Mouse (Mus musculus) spleen, adult 12 weeks (tissue): ENCODE measurements around the gene Dip2a.
A peak's percentile ranks its signal among the peaks of the same experiment; 100 is the strongest.

Experiments used
- DNase-seq: peaks from one replicate; pipeline ENCODE4 v3.0.0; 2022; ENCODE audit warnings: low spot score

The Dip2a gene

DNA sequence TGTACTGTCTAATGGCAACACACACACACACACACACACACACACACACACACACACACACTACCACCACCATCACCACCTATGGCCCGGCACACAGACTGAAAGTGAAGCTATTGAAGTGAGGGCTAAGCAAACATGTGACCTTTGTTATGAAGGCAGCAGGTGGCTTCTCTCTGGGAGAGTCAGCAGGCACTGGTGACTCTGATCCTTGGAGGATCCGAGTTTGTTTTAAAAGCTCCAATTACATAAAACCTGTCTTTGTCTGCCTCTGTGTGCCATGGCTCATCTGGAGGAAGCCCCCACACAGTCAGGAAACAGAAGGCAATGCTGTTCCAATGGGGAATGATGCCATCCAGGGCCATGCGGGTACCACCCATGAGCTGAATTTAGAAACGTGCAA lies 98.5 kb downstream of the Dip2a start:
- no peak for DNase-seq

DNA sequence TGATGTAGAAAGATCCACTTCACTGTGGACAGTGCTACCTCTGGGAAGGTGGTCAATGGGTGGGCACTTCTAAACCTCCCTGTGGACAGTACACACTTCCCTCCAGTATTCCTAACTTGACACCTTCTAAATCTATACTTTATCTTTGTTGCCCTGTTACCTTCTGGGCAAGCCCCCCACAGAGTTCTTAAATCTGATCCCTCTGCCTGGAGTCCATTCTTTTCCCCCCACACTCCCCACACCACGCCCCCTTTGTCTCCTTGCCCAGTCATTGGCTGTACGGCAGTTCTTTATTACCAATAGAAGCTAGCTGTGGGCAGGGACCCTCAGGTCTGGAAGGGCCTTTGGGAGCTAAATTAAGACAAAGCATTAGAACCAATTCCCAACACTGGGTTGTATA lies 100.0 kb downstream of the Dip2a start:
- DNase-seq: no peak

DNA sequence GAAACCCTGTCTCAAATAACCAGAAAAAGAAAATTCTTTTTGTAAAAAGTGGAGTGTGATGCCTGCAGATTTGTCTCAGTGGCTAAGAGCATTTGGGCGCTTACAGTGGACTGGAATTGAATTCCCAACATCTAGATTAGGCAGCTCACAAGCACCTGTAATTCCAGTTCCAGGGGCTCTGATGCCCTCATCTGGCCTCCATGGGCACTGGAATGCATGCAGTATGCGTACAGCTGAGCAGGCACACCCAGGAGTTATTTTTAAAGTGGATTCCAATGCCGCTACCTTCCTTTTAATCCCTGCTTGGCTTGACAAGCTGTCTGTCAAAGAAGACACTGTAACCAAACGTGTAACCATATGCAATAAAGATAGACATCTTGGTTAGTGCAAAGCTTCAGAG lies 105.7 kb downstream of the Dip2a start:
- DNase-seq: no peak

DNA sequence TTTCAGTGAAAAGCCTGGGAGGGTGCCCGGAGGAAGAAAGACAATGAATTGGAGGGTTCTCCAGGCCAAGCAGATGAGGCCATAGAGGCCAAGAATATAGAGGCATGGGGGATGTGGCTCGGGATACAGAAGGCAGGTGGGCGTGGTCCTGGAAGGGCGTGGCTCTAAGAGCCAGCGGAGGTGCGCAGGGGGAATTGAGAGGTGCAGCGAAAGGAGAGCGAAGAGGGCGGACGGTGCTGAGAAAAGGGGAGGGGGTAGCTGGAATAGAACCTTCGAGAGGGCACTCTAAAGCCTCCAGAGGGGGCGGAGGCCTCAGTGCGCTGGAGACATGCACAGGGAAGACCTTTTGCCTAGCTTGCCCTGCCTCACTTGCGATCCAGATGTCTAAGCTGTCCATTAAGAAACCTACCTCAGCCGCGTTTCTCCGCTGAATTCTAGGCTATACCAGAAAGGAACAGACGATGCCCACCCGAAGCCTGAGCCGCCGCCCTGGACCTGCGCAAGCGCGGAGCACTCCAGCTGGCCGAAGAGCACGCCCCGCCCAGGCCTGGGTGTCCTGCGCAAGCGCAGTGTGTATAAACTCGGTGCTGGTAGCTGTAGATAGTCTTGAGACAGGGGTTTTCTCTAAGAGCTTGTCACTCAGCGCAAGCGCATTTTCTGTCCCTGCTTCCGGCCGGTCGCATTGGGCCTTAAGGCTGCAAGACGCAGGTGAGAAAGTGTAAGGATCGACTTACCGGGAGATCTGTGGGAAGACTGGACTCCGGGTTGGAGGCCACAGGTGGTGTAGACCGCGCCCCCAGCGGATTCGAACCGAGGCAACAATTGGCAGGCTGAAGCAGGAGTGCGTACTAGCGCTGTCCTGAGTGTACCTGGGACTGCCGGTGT lies 107.5 kb downstream of the Dip2a start, which contains the start of gene Prmt2:
TSS of gene Prmt2 (minus strand) at position 525 of the 885 bp plus-strand sequence.
- DNase-seq: peak; percentile 79

DNA sequence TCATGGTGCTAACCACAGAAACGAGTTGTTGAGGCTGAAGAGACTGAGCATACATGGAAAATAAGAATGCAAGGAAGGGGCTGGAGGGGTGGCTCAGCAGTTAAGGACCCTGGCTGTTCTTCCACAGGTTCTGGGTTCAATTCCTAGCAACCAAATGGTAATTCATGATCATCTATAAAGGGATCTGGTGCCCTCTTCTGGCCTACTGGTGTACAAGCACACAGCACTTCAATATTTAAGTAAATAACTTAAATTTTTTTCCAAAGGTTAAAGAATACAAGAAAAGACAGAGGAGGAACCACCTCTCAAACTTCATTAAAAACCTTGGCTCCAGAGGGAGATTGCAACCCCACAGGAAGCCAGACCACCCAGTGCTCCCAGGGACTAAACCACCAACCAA lies 115.5 kb downstream of the Dip2a start:
- DNase-seq: no peak

DNA sequence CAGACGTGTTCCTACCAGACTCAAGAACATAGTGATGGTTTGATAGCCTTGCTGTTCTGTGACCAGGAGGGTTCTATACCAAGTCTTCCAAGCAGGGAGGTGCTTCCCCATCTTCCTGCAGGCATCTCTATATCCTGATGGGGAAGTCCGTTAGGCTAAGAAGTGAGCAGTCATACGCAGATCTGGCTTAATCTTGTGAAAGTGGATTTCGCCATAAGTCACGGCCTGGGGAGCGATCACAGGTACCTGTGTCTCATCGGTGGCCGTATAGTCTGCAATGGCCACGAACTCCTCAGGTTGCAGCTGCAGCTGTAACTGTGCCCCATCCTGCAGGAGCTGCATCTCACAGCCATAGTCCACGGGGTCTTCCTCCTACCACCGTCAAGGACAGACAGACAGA lies 119.1 kb downstream of the Dip2a start:
- DNase-seq: no peak

DNA sequence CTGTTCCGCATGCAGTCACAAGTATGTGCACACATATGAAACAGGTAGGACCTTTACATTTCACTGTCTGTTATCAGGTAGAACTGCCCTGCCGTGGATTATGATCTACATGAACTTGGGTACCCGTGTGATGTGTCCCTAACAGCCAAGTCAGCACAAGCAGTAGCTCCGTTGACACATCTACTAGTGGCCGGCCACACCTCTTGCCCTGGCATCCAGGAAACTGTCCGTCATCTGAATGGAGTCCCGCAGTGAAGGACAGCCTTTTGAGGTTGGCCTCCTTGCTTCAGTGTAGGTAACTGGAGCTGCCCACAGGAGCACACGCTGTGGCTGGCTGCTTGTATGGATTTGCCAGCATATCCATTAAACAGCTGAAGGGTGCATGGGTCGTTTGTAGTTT lies 126.9 kb downstream of the Dip2a start:
- no peak for DNase-seq

DNA sequence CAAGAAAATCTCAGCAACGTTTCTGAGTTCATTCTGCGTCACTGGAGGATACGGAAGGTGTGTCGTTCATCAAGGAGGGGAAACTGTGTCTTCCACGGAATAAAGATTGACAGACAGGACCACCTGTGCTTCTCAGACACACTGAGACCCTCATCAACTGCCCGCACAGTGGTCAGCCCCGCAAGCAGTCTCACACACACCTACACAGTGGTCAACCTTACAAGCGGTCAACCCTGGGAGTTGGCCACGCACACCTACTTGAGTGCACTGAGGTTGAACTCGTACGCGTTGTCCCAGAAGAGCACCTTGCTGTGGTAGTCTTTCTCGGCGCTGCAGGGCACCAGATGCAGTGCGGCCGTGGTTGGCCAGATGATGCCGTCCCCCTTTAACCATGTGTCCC lies 128.0 kb downstream of the Dip2a start:
- no peak for DNase-seq

DNA sequence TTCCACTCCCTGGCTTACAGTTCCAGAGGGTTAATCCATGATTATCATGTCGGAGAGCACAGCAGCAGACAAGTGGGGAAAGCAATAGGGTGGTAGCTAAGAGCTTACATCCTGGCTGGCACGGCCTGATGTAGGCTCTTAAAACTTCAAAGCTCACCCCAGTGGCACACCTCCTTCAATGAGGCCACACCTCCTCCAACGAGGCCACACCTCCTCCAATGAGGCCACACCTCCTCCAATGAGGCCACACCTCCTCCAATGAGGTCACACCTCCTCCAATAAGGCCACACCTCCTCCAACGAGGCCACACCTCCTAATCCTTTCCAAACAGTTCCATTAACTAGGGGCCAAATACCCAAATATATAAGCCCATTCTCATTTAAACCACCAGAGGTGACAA lies 130.9 kb downstream of the Dip2a start:
- DNase-seq: no peak

DNA sequence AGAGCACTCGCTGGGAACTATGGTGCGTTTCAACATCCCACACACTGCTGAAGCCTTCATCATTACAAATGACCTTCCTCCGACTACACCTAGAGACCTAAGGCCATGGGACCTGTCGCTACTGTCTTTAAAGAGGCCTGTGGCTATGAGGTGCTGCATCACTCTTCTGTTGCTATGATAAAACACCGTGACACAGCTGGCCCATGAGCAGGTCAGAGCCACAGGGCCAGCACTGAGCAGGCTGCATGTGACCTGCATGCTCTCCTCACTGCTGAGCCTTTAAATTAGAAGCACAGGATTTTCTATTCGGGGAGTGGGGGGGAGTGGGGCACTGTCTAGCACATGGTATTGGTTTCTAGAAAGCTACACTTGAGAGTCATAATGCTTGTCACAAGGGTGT lies 133.0 kb downstream of the Dip2a start:
- DNase-seq: no peak

DNA sequence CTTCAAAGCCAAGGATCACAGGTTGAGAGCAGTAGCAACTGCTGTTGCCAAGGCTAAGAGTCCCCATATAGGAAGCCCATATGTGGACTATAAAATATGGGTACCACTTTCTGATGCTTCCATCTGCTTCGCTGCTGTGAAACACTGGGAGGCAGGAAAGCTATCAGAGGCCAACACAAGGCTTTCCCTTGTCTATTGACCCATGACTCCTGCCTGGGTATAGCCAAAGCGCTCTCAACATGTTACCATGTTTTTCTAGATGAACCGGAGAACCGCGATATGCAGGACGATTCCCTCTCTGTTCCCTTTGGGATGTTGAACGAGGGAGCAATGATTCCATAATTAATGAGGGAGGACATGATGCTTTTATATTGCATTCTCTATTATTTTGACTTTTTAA lies 134.3 kb downstream of the Dip2a start:
- DNase-seq: no peak
